Mouse (Mus musculus): ENCODE results near the gene Pramef20. TPM values are rescaled to one million over a fixed set of nuclear protein-coding genes. Genes with fewer than 3 reads are reported as not detected.
"Not testable (repeated sequence)": the region's sequence is repeated elsewhere in the genome, so short reads cannot be mapped to it uniquely, and the experiment has no call there.

Pramef20 gene
- polyA plus RNA-seq, 1 experiment from 2014 or later = not detected

- no peaks in the 10 kb centered on the region for H3K27me3 ChIP-seq (ENCODE audit: insufficient read depth, low read length)
- no peaks in the 10 kb centered on the region for H3K36me3 ChIP-seq (replicated peaks; ENCODE audit: insufficient read depth, low read length)
- H3K4me1 ChIP-seq (ENCODE audit: insufficient read depth) = no peaks in the 10 kb centered on the region
- no peaks in the 10 kb centered on the region for H3K9me3 ChIP-seq (ENCODE audit: low read length)
- no peak overlapping the region for H3K4me3 ChIP-seq (ENCODE audit: low read depth, low read length)
- no peak overlapping the region for H3K27ac ChIP-seq (ENCODE audit: low read depth)
- WGBS (ENCODE audit: insufficient replicate concordance) = 8% methylated on average over 4 of the region's 4 CpGs
- no peak for TF ChIP-seq CTCF (IDR thresholded peaks at IDR 0.05; ENCODE audit: low read depth)
- TF ChIP-seq EP300 (IDR thresholded peaks at IDR 0.05; ENCODE audit: low read depth) = no peak
- no peak overlapping the region for H3K9ac ChIP-seq (replicated peaks)
- H3K4me2 ChIP-seq (ENCODE audit: low read depth, low read length) = no peak overlapping the region
- no peak for DNase-seq
- no peak for ATAC-seq
Observed at GRCm38 (mm10) chr4:144402712-144403111, 25.0 kb upstream of the Pramef20 start.

GRCm38 (mm10) chr4:144396316-144396715 lies 18.6 kb upstream of the Pramef20 start:
- no peaks in the 10 kb centered on the region for H3K4me1 ChIP-seq (ENCODE audit: insufficient read depth)
- no peak overlapping the region for H3K4me2 ChIP-seq (ENCODE audit: low read depth, low read length)
- TF ChIP-seq CTCF (IDR thresholded peaks at IDR 0.05; ENCODE audit: low read depth) = no peak
- TF ChIP-seq EP300 (IDR thresholded peaks at IDR 0.05; ENCODE audit: low read depth) = no peak
- H3K9ac ChIP-seq (replicated peaks) = no peak overlapping the region
- WGBS (ENCODE audit: insufficient replicate concordance) = 26% methylated on average over 3 of the region's 3 CpGs
- H3K36me3 ChIP-seq (replicated peaks; ENCODE audit: insufficient read depth, low read length) = no peaks in the 10 kb centered on the region
- DNase-seq = no peak
- no peaks in the 10 kb centered on the region for H3K27me3 ChIP-seq (ENCODE audit: insufficient read depth, low read length)
- no peaks in the 10 kb centered on the region for H3K9me3 ChIP-seq (ENCODE audit: low read length)
- no peak overlapping the region for H3K4me3 ChIP-seq (ENCODE audit: low read depth, low read length)
- no peak for ATAC-seq
- H3K27ac ChIP-seq (ENCODE audit: low read depth) = no peak overlapping the region

- H3K9me3 ChIP-seq (ENCODE audit: low read length); H3K36me3 ChIP-seq (replicated peaks; ENCODE audit: insufficient read depth, low read length); H3K27me3 ChIP-seq (ENCODE audit: insufficient read depth, low read length); H3K27ac ChIP-seq (ENCODE audit: low read depth); H3K4me2 ChIP-seq (ENCODE audit: low read depth, low read length); H3K4me1 ChIP-seq (ENCODE audit: insufficient read depth); DNase-seq; H3K4me3 ChIP-seq (ENCODE audit: low read depth, low read length); ATAC-seq; H3K9ac ChIP-seq (replicated peaks): not testable (repeated sequence)
- WGBS (ENCODE audit: insufficient replicate concordance) = 64% methylated on average over 3 of the region's 3 CpGs
Observed at GRCm38 (mm10) chr4:144357642-144358041, 20.1 kb downstream of the Pramef20 start, which contains the start of gene Gm13119. Gm13119 (plus strand) TSS chr4:144357942.

- not testable (repeated sequence) for H3K27me3 ChIP-seq (ENCODE audit: insufficient read depth, low read length); ATAC-seq; DNase-seq; H3K27ac ChIP-seq (ENCODE audit: low read depth); H3K4me1 ChIP-seq (ENCODE audit: insufficient read depth); H3K36me3 ChIP-seq (replicated peaks; ENCODE audit: insufficient read depth, low read length); H3K9me3 ChIP-seq (ENCODE audit: low read length); H3K9ac ChIP-seq (replicated peaks); H3K4me2 ChIP-seq (ENCODE audit: low read depth, low read length); H3K4me3 ChIP-seq (ENCODE audit: low read depth, low read length)
- WGBS (ENCODE audit: insufficient replicate concordance) = 77% methylated on average over 2 of the region's 3 CpGs
Observed at GRCm38 (mm10) chr4:144335856-144336255, 41.9 kb downstream of the Pramef20 start.

GRCm38 (mm10) chr4:144329949-144330348 lies 47.8 kb downstream of the Pramef20 start, which contains the start of gene Gm13128:
Gm13128 (plus strand) TSS chr4:144330249.
- WGBS (ENCODE audit: insufficient replicate concordance) = 47% methylated on average over 4 of the region's 4 CpGs
- H3K4me1 ChIP-seq (ENCODE audit: insufficient read depth); DNase-seq; H3K4me2 ChIP-seq (ENCODE audit: low read depth, low read length); H3K27ac ChIP-seq (ENCODE audit: low read depth); H3K4me3 ChIP-seq (ENCODE audit: low read depth, low read length); ATAC-seq; H3K9ac ChIP-seq (replicated peaks); H3K9me3 ChIP-seq (ENCODE audit: low read length); H3K27me3 ChIP-seq (ENCODE audit: insufficient read depth, low read length); H3K36me3 ChIP-seq (replicated peaks; ENCODE audit: insufficient read depth, low read length): not testable (repeated sequence)

Other genes with a start within 250 kb of the Pramef20 start
- not detected in 2 replicates for gene Oog3, start 215.3 kb downstream of the Pramef20 start, polyA plus RNA-seq (2015; fragmentation: Nextera tagmentation; extraction: Ambion mirVana)
- gene Oog2, start 187.2 kb downstream of the Pramef20 start, polyA plus RNA-seq (2015; fragmentation: Nextera tagmentation; extraction: Ambion mirVana) = not detected in 2 replicates
- gene C87977, start 164.6 kb downstream of the Pramef20 start, polyA plus RNA-seq (2015; fragmentation: Nextera tagmentation; extraction: Ambion mirVana) = not detected in 2 replicates
- not detected in 2 replicates for gene Pramel5, start 97.4 kb downstream of the Pramef20 start, polyA plus RNA-seq (2015; fragmentation: Nextera tagmentation; extraction: Ambion mirVana)
- not detected in 2 replicates for gene Gm13128, start 47.7 kb downstream of the Pramef20 start, polyA plus RNA-seq (2015; fragmentation: Nextera tagmentation; extraction: Ambion mirVana)
- not detected in 2 replicates for gene Gm13119, start 20.0 kb downstream of the Pramef20 start, polyA plus RNA-seq (2015; fragmentation: Nextera tagmentation; extraction: Ambion mirVana)
- not detected in 2 replicates for gene Pramef12, start 30.5 kb upstream of the Pramef20 start, polyA plus RNA-seq (2015; fragmentation: Nextera tagmentation; extraction: Ambion mirVana)
- not detected in 2 replicates for gene 1700012P22Rik, start 60.8 kb upstream of the Pramef20 start, polyA plus RNA-seq (2015; fragmentation: Nextera tagmentation; extraction: Ambion mirVana)
- not detected in 2 replicates for gene Gm9944, start 75.4 kb upstream of the Pramef20 start, polyA plus RNA-seq (2015; fragmentation: Nextera tagmentation; extraction: Ambion mirVana)
- gene Aadacl3, start 85.8 kb upstream of the Pramef20 start, polyA plus RNA-seq (2015; fragmentation: Nextera tagmentation; extraction: Ambion mirVana) = not detected in 2 replicates
- not detected in 2 replicates for gene 9430007A20Rik, start 141.9 kb upstream of the Pramef20 start, polyA plus RNA-seq (2015; fragmentation: Nextera tagmentation; extraction: Ambion mirVana)
- not detected in 2 replicates for gene Gm13124, start 187.2 kb upstream of the Pramef20 start, polyA plus RNA-seq (2015; fragmentation: Nextera tagmentation; extraction: Ambion mirVana)
- gene Aadacl4, start 235.8 kb upstream of the Pramef20 start, polyA plus RNA-seq (2015; fragmentation: Nextera tagmentation; extraction: Ambion mirVana) = not detected in 2 replicates